Mouse (Mus musculus) cerebellum, postnatal 36 days (tissue): Measurements from ENCODE around the gene Zfp454.

Experiments
- DNase-seq, 2 experiments: peaks; one replicate each; pipeline ENCODE4 v3.0.0; 2021 to 2022; ENCODE audit warnings: mixed read lengths in 2 of 2

Gene Zfp454

DNA sequence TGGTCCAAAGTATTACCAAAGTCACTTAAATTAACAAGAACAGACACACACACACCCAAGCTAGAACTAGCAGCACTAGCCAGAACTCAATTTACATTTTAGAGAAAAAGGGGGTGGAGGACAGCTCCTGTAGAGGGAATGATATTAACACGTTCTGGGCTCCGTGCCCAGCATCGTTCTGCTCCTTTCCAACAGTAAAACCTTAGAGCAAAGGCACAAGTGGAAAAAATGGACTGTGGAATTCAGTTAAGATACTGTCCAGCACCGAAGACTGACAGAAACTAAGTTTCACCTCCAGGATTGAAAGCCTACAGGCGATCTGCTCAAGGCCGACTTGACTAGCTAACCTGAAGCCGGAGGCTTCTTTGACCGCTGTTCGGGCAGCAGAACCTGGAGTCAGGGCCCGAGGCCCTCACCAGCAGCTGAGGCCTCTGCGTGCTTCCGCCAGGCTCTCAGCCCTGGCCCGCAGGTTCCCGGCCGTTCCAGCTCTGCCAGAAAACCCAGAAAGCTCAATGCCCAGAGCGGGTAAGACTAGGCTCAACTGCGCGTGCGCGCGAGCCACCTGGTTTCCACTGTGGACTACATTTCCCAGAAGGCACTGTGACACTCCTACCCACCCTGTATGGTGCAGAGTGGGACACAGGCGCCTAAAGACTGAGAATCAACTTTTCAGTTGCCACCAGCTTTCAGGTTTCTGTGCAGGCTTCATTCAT, 46.3 kb downstream of the Zfp454 start, which contains the start of gene Zfp879:
Gene Zfp879 (minus strand): TSS at position 530 of the 713 bp plus-strand sequence.
- peak; percentile 99 for DNase-seq

DNA sequence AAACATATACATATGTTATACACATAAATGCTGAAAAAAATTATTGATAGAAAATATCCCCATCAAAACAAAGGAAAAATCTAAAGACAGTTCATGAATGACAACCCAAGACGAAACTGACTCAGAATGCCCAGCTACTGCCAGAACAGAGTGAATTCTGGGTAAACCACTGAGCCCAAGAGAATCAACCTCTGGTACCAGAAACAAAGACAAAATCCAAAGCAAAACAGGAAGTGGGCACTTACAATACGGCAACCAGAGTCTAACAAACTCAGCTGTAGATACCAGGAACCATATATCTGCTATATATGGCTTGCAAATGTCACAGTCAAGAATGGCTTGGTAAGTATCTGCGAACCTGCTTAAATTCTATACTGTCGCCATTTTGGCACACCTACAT, 51.7 kb downstream of the Zfp454 start:
- DNase-seq: no peak

DNA sequence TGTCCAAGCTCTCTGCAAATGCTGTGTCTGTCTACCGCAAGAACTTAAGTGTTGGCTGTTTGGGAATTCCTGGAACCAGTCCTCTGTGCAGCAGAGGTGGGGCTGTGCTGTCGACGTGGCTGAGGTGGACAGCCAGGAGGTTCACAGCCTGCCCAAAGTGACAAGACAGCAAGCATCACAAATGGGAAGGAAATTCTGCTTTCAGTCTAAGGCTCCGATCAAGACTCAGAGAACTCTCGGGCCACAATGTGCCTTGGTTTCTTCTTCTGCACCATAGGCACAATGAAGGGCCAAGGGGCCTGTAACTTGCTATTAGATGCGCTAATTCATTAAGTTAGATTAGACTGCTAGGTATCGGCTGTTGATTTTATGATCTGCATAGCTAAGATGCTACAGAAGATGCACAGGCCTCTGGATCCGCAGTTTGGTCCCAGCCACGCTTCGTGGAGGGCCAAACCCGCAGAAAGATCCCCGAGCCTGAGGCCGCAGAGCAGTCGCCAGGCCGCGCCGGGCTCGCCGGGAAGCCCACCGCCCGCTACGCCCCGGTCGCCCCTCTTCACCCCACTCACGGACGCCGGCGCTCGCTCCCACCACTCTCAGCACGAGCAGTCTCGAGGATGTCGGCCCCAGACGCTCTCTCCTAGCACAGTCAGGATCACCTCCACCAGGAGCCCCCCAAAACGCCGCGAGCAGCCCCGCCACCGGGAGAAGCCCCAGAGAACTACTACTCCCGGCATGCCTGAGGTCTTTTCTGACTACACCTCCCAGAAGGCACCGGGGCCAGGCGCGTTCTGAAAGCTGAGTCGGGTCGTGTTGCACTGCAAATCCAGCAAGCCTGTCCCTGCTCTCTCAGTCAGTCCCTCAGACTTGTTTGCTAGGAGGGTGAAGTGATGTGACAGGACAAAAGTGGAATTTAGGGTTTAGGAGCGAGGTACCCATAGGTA, 60.2 kb downstream of the Zfp454 start, which contains the start of gene Zfp354c:
Gene Zfp354c (minus strand): TSS at position 715 of the 944 bp plus-strand sequence.
- DNase-seq: peak; percentile 87

DNA sequence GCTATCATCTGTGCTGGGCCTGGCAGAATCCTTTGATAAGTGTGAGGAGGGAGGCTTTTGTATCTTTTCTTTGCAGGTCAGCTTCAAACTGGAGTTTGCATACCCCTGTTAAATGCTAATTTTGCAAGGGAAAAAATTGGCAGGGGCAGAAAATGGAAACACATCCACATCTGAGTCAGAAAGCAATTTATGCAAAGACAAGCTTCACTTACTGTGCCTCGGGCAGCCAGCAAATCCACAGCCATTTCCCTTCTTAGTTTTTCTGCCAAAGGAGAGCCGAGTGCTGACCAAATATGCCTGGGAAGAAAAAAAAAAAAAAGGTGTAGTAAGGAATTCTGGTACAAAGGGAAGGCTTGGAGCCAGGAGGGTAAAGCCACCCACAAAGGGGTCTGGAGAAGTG, 61.2 kb downstream of the Zfp454 start:
- DNase-seq: no peak
